Mouse (Mus musculus) bone marrow, adult 2 months (tissue): ENCODE results near the gene Esp22. TPM values are rescaled to one million over a fixed set of nuclear protein-coding genes. Genes with fewer than 3 reads are reported as not detected.
"Not testable (repeated sequence)": the region's sequence is repeated elsewhere in the genome, so short reads cannot be mapped to it uniquely, and the experiment has no call there.

Experiments used
- H3K27ac ChIP-seq: fragments of 200-500 bp; 2 replicates; pipeline ENCODE4 v1.5.1; 2012; ENCODE audit warnings: low read depth, mild to moderate bottlenecking, control low read depth, inconsistent platforms, low read length; ENCODE audit not compliant: control insufficient read depth, poor library complexity, insufficient read depth
- H3K4me1 ChIP-seq: fragments of 200-500 bp; 2 replicates; pipeline ENCODE4 v1.6.1; 2011; ENCODE audit warnings: low read length; ENCODE audit not compliant: control insufficient read depth, insufficient read depth
- H3K4me3 ChIP-seq: fragments of 200-500 bp; replicated peaks from 2 replicates; pipeline ENCODE3; 2011; ENCODE audit warnings: mild to moderate bottlenecking, low read depth, low read length, control low read depth; ENCODE audit not compliant: control insufficient read depth
- CTCF ChIP-seq: fragments of 200-500 bp; IDR thresholded peaks from 2 replicates; pipeline ENCODE4 v1.5.1; 2011; ENCODE audit warnings: low read length, control low read depth; ENCODE audit not compliant: control insufficient read depth, insufficient read depth
- POLR2A ChIP-seq: fragments of 200-500 bp; IDR thresholded peaks from 2 replicates; pipeline ENCODE4 v1.6.1; 2011; ENCODE audit warnings: low read depth, mild to moderate bottlenecking, control low read depth, low read length, borderline replicate concordance; ENCODE audit not compliant: control insufficient read depth
- WGBS: fragments of 180-500 bp; shearing (Covaris S2); methylation state at CpG from one replicate; pipeline ENCODE4 v1.1.7; 2018; 5-methylcytosine and 5-hydroxymethylcytosine counted together
- polyA plus RNA-seq: library from polyadenylated mRNA; stranded (reverse); fragments of >200 nt; gene quantifications from 2 replicates; pipeline ENCODE4 v1.2.4, GENCODE M21; 2011; ENCODE audit warnings: low replicate concordance; ENCODE audit not compliant: missing spikeins, insufficient read depth, insufficient read length

The Esp22 gene
- polyA plus RNA-seq = not detected in 2 replicates

GRCm38 (mm10) chr17:39095034-39095433 lies at the start of gene Esp22:
Esp22 (plus strand) TSS chr17:39095334.
- H3K27ac ChIP-seq = no peak within 1 kb of the TSS
- WGBS = 83% methylated on average over 1 of the region's 1 CpGs
- TF ChIP-seq CTCF (no peak), POLR2A (no peak)
- H3K4me1 ChIP-seq = no peaks in the 10 kb centered on the region
- no peak within 1 kb of the TSS for H3K4me3 ChIP-seq

DNA sequence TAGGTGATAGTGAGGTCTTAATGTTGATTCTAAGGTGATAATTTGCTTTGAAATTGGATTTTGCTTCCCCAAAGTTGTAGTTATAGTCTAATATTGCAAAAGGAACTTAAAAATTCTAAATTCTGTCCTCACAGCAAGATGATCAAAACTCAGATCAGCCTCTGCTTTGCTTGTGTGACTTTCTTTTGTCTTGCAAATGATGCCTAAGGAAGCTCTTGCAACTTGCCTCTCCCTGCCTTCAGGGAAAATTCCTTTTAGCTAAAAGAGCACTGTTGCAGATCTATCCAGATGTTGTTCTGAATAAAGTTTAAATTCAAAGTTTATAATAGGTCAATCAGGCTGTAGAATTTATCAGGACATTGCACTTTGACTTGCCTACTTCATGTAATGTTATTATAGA lies 31.5 kb upstream of the Esp22 start:
- TF ChIP-seq CTCF (no peak), POLR2A (no peak)
- no peak overlapping the region for H3K4me3 ChIP-seq
- no peaks in the 10 kb centered on the region for H3K4me1 ChIP-seq
- no peak overlapping the region for H3K27ac ChIP-seq

GRCm38 (mm10) chr17:39076937-39077336 lies 18.2 kb upstream of the Esp22 start, which contains the start of gene Esp23:
Esp23 (minus strand) TSS chr17:39077037.
- no peak within 1 kb of the TSS for H3K4me3 ChIP-seq
- TF ChIP-seq CTCF (no peak), POLR2A (no peak)
- 35% methylated on average over 1 of the region's 1 CpGs for WGBS

DNA sequence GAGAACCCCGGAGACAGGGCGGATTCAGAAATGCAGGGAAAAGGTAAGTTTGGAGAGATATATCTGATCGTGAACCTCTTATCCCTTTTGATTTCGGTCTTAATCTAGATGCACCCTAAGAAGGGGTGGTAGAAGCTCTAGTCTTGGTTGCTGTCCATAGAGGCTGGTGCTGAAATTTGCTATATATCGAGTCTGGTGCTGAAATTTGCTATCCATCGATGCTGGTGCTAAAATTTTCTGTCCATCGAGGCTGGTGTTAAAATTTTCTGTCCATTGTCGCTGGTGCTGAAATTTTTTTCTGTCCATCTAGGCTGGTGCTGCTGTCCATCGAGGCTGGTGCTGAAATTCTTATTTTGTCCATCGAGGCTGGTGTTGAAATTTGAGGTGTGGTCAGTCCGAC lies 12.0 kb downstream of the Esp22 start:
- not testable (repeated sequence) for H3K4me3 ChIP-seq, H3K27ac ChIP-seq, H3K4me1 ChIP-seq
- 72% methylated on average over 11 of the region's 11 CpGs for WGBS

More at GRCm38 (mm10) chr17:39076937-39077336, 18.2 kb upstream of the Esp22 start, which contains the start of gene Esp23:
- no peak within 1 kb of the TSS for H3K27ac ChIP-seq
- H3K4me1 ChIP-seq = no peaks in the 10 kb centered on the region

GRCm38 (mm10) chr17:39129156-39129555 lies 34.0 kb downstream of the Esp22 start:
- not testable (repeated sequence) for H3K27ac ChIP-seq, H3K4me3 ChIP-seq, H3K4me1 ChIP-seq
- WGBS = 74% methylated on average over 12 of the region's 12 CpGs

Other genes with a start within 250 kb of the Esp22 start
- gene Esp24, start 58.6 kb upstream of the Esp22 start, polyA plus RNA-seq = not detected in 2 replicates
- not detected in 2 replicates for gene Gm21903, start 52.0 kb upstream of the Esp22 start, polyA plus RNA-seq
- gene Esp23, start 18.3 kb upstream of the Esp22 start, polyA plus RNA-seq = not detected in 2 replicates